In genomic region chr3:138212431-138212951, GRCm38 (mm10) we compare ENCODE assay signal across 30 mouse cellular contexts. TPM values are rescaled to one million over a fixed set of nuclear protein-coding genes. Genes with fewer than 3 reads are reported as not detected.
"Had no signal": no experiment of that assay in that cellular context is flagged by ENCODE, and none has a peak within 500 bp of the region (broad histone marks: within the 10 kb centered on the region; RNA-seq: fewer than 3 reads in every experiment).

No protein-coding gene starts in this region.

- H3K4me3 ChIP-seq: heart, adult 2 months; heart, embryonic 13.5 days; heart, embryonic 15.5 days; hindbrain, embryonic 13.5 days; hindbrain, embryonic 15.5 days; kidney, embryonic 15.5 days; layer of hippocampus, adult 2 months; left cerebral cortex, adult 2 months; limb, embryonic 10.5 days; limb, embryonic 12.5 days; liver, embryonic 13.5 days; liver, embryonic 15.5 days had no signal

- H3K27ac ChIP-seq: heart, adult 2 months; heart, embryonic 13.5 days; heart, embryonic 15.5 days; hindbrain, embryonic 13.5 days; hindbrain, embryonic 15.5 days; hindbrain, postnatal 0 days; kidney, embryonic 15.5 days; kidney, postnatal 0 days; layer of hippocampus, adult 2 months; left cerebral cortex, adult 2 months; limb, embryonic 10.5 days; limb, embryonic 12.5 days; liver, embryonic 13.5 days; liver, embryonic 15.5 days had no signal

- DNase-seq: heart, adult 11 months; heart, adult 2 months; heart, postnatal 14 days; heart, postnatal 36 days; kidney, adult 11 months; kidney, adult 2 months; kidney, adult 9 months; kidney, postnatal 14 days; kidney, postnatal 4 days; liver; liver, embryonic 13.5 days; liver, postnatal 0 days had no signal

RNA-seq across cellular contexts. Expression of gene Adh7, which starts 5.1 kb away (rescaled TPM):
- total RNA-seq: hematopoietic stem cell, adult 5-6 weeks had no signal

RNA-seq across cellular contexts. Expression of gene 4930579F01Rik, which starts 18.9 kb away (rescaled TPM):
- total RNA-seq: gastrocnemius, adult 8-10 months; heart, adult 2 months; heart, postnatal 14 days; heart, postnatal 36 days; hematopoietic stem cell, adult 5-6 weeks; hindbrain, postnatal 0 days; layer of hippocampus, adult 2 months; layer of hippocampus, postnatal 10 days; layer of hippocampus, postnatal 25 days; left cerebral cortex, adult 2 months; left cerebral cortex, postnatal 14 days; left cerebral cortex, postnatal 36 days had no signal

RNA-seq across cellular contexts. Expression of gene Adh1, which starts 48.3 kb away (rescaled TPM):
- total RNA-seq: hematopoietic stem cell, adult 5-6 weeks had no signal
